Mouse (Mus musculus) heart, embryonic 12.5 days (tissue): Measurements from ENCODE around the gene Sh3bgr. TPM values are rescaled to one million over a fixed set of nuclear protein-coding genes. Genes with fewer than 3 reads are reported as not detected.

Source experiments
- ATAC-seq: fragments of 200-750 bp; cut with Nextera tagmentation; 2 replicates; pipeline ENCODE4 v1.8.0; 2017; ENCODE audit warnings: moderate TSS enrichment, moderate library complexity; ENCODE audit not compliant: insufficient number of reproducible peaks, low FRiP score
- H3K27ac ChIP-seq: fragments of 300-500 bp; sonication (generic); 2 replicates; pipeline ENCODE4 v1.5.1; 2016; ENCODE audit warnings: mild to moderate bottlenecking, moderate library complexity; ENCODE audit not compliant: poor library complexity, severe bottlenecking
- H3K27me3 ChIP-seq: fragments of 300-500 bp; sonication (generic); replicated peaks from 2 replicates; pipeline ENCODE4 v1.6.1; 2016; ENCODE audit warnings: mild to moderate bottlenecking, moderate library complexity
- H3K36me3 ChIP-seq: fragments of 300-500 bp; sonication (generic); 2 replicates; pipeline ENCODE4 v1.6.1; 2016; ENCODE audit warnings: mild to moderate bottlenecking, moderate library complexity
- H3K4me1 ChIP-seq: fragments of 300-500 bp; sonication (generic); replicated peaks from 2 replicates; pipeline ENCODE4 v1.6.1; 2016; ENCODE audit warnings: mild to moderate bottlenecking
- H3K4me2 ChIP-seq: fragments of 300-500 bp; sonication (generic); 2 replicates; pipeline ENCODE4 v1.6.1; 2016; ENCODE audit warnings: mild to moderate bottlenecking, moderate library complexity
- H3K4me3 ChIP-seq: fragments of 300-500 bp; sonication (generic); 2 replicates; pipeline ENCODE4 v1.5.1; 2016; ENCODE audit warnings: mild to moderate bottlenecking
- H3K9ac ChIP-seq: fragments of 300-500 bp; sonication (generic); 2 replicates; pipeline ENCODE4 v1.6.1; 2016; ENCODE audit warnings: mild to moderate bottlenecking, moderate library complexity
- H3K9me3 ChIP-seq: fragments of 300-500 bp; sonication (generic); replicated peaks from 2 replicates; pipeline ENCODE4 v1.6.1; 2016; ENCODE audit warnings: mild to moderate bottlenecking, moderate library complexity
- WGBS: fragments of 180-500 bp; shearing (Covaris S2); methylation state at CpG from one replicate; pipeline ENCODE4 v1.1.7; 2016; 5-methylcytosine and 5-hydroxymethylcytosine counted together
- polyA plus RNA-seq: library from polyadenylated mRNA; unstranded; fragments of >200 nt; fragmentation: Nextera tagmentation; extraction: Ambion mirVana; gene quantifications from 2 replicates; pipeline ENCODE4 v1.2.1, GENCODE M21; 2016

The Sh3bgr gene
- 626 and 648 TPM in 2 replicates for polyA plus RNA-seq

GRCm38 (mm10) chr16:96199913-96200701 is at the start of gene Sh3bgr:
Sh3bgr (plus strand) TSS chr16:96200450.
- Histone ChIP-seq H3K4me2 (peak within 1 kb of the TSS; percentile 76), H3K9me3 (0 out of 2 replicates have a peak, but pooled peaks cover 2% of the 10 kb centered on the region), H3K4me1 (peaks cover 23% of the 10 kb centered on the region), H3K27me3 (no peaks in the 10 kb centered on the region), H3K9ac (peak within 1 kb of the TSS; percentile 86), H3K36me3 (no peaks in the 10 kb centered on the region), H3K4me3 (peak within 1 kb of the TSS; percentile 52), H3K27ac (peak within 1 kb of the TSS; percentile 97)
- WGBS, result 2% methylated on average over 20 of the region's 20 CpGs
- peak; percentile 91 for ATAC-seq

GRCm38 (mm10) chr16:96150995-96151394 is 49.3 kb upstream of the Sh3bgr start:
- H3K36me3 ChIP-seq, result peaks cover 34% of the 10 kb centered on the region
- no peak overlapping the region for H3K4me2 ChIP-seq
- H3K4me3 ChIP-seq, result no peak overlapping the region
- WGBS, result 30% methylated on average over 4 of the region's 4 CpGs
- H3K27me3 ChIP-seq, result no peaks in the 10 kb centered on the region
- H3K9ac ChIP-seq, result peak overlapping the region; percentile 50
- no peaks in the 10 kb centered on the region for H3K9me3 ChIP-seq
- H3K27ac ChIP-seq, result peak overlapping the region; percentile 65; the same call in 1 of the 2 replicates
- peaks cover 56% of the 10 kb centered on the region for H3K4me1 ChIP-seq
- ATAC-seq, result no peak

GRCm38 (mm10) chr16:96151551-96151950 is 48.7 kb upstream of the Sh3bgr start:
- ATAC-seq, result 0 out of 2 replicates have a peak, but pooled peaks have one; percentile 19
- Histone ChIP-seq H3K4me2 (no peak overlapping the region), H3K4me3 (no peak overlapping the region), H3K27ac (peak overlapping the region; percentile 65; the same call in 1 of the 2 replicates), H3K27me3 (no peaks in the 10 kb centered on the region), H3K9me3 (no peaks in the 10 kb centered on the region), H3K36me3 (peaks cover 34% of the 10 kb centered on the region), H3K4me1 (peaks cover 50% of the 10 kb centered on the region), H3K9ac (no peak overlapping the region; the same call in 1 of the 2 replicates)
- WGBS, result 19% methylated on average over 9 of the region's 9 CpGs

GRCm38 (mm10) chr16:96154476-96154875 is 45.8 kb upstream of the Sh3bgr start:
- H3K27ac ChIP-seq, result no peak overlapping the region
- H3K4me1 ChIP-seq, result peaks cover 29% of the 10 kb centered on the region
- no peak overlapping the region for H3K9ac ChIP-seq
- H3K4me2 ChIP-seq, result no peak overlapping the region
- H3K36me3 ChIP-seq, result peaks cover 38% of the 10 kb centered on the region
- no peaks in the 10 kb centered on the region for H3K27me3 ChIP-seq
- H3K4me3 ChIP-seq, result no peak overlapping the region
- H3K9me3 ChIP-seq, result no peaks in the 10 kb centered on the region
- WGBS, result 85% methylated on average over 2 of the region's 2 CpGs
- no peak for ATAC-seq

- no peak for ATAC-seq
- H3K27ac ChIP-seq, result no peak overlapping the region
- no peak overlapping the region for H3K4me2 ChIP-seq
- no peaks in the 10 kb centered on the region for H3K27me3 ChIP-seq
- 86% methylated on average over 8 of the region's 8 CpGs for WGBS
- H3K4me1 ChIP-seq, result peaks cover 20% of the 10 kb centered on the region
- H3K36me3 ChIP-seq, result peaks cover 38% of the 10 kb centered on the region
- no peak overlapping the region for H3K4me3 ChIP-seq
- H3K9ac ChIP-seq, result no peak overlapping the region
- H3K9me3 ChIP-seq, result no peaks in the 10 kb centered on the region
Observed at GRCm38 (mm10) chr16:96156019-96156418, 44.2 kb upstream of the Sh3bgr start.

GRCm38 (mm10) chr16:96157171-96157570 is 43.1 kb upstream of the Sh3bgr start:
- 88% methylated on average over 11 of the region's 11 CpGs for WGBS
- ATAC-seq, result no peak
- H3K27ac ChIP-seq, result no peak overlapping the region
- H3K9me3 ChIP-seq, result no peaks in the 10 kb centered on the region
- H3K9ac ChIP-seq, result no peak overlapping the region
- peaks cover 37% of the 10 kb centered on the region for H3K36me3 ChIP-seq
- no peaks in the 10 kb centered on the region for H3K27me3 ChIP-seq
- peaks cover 13% of the 10 kb centered on the region for H3K4me1 ChIP-seq
- no peak overlapping the region for H3K4me3 ChIP-seq
- H3K4me2 ChIP-seq, result no peak overlapping the region

GRCm38 (mm10) chr16:96158511-96159080 is 41.7 kb upstream of the Sh3bgr start:
- H3K4me2 ChIP-seq, result peak overlapping the region; percentile 98
- ATAC-seq, result 0 out of 2 replicates have a peak, but pooled peaks have one; percentile 29
- no peaks in the 10 kb centered on the region for H3K27me3 ChIP-seq
- peak overlapping the region; percentile 97 for H3K9ac ChIP-seq
- peaks cover 13% of the 10 kb centered on the region for H3K4me1 ChIP-seq
- no peaks in the 10 kb centered on the region for H3K9me3 ChIP-seq
- H3K27ac ChIP-seq, result peak overlapping the region; percentile 93
- H3K36me3 ChIP-seq, result peaks cover 23% of the 10 kb centered on the region
- 52% methylated on average over 12 of the region's 12 CpGs for WGBS
- peak overlapping the region; percentile 66 for H3K4me3 ChIP-seq

- peak; percentile 83 for ATAC-seq
- Histone ChIP-seq H3K4me2 (peak overlapping the region; percentile 98), H3K9me3 (no peaks in the 10 kb centered on the region), H3K36me3 (peaks cover 17% of the 10 kb centered on the region), H3K4me3 (peak overlapping the region; percentile 66), H3K27me3 (no peaks in the 10 kb centered on the region), H3K9ac (peak overlapping the region; percentile 97), H3K4me1 (peaks cover 13% of the 10 kb centered on the region), H3K27ac (peak overlapping the region; percentile 93)
- WGBS, result under 1% methylated on average over 67 of the region's 67 CpGs
Observed at GRCm38 (mm10) chr16:96159091-96159731, 41.0 kb upstream of the Sh3bgr start.

- peak overlapping the region; percentile 97 for H3K9ac ChIP-seq
- H3K27me3 ChIP-seq, result no peaks in the 10 kb centered on the region
- 78% methylated on average over 20 of the region's 20 CpGs for WGBS
- ATAC-seq, result no peak
- H3K27ac ChIP-seq, result peak overlapping the region; percentile 93
- peak overlapping the region; percentile 98 for H3K4me2 ChIP-seq
- H3K9me3 ChIP-seq, result no peaks in the 10 kb centered on the region
- peak overlapping the region; percentile 66 for H3K4me3 ChIP-seq
- peaks cover 13% of the 10 kb centered on the region for H3K4me1 ChIP-seq
- peaks cover 11% of the 10 kb centered on the region; the same call in 1 of the 2 replicates for H3K36me3 ChIP-seq
Observed at GRCm38 (mm10) chr16:96159794-96160346, 40.4 kb upstream of the Sh3bgr start.

- no peaks in the 10 kb centered on the region for H3K27me3 ChIP-seq
- no peak overlapping the region for H3K4me3 ChIP-seq
- no peaks in the 10 kb centered on the region for H3K9me3 ChIP-seq
- H3K36me3 ChIP-seq, result 0 out of 2 replicates have a peak, but pooled peaks cover 4% of the 10 kb centered on the region
- WGBS, result 68% methylated on average over 1 of the region's 1 CpGs
- no peak overlapping the region for H3K4me2 ChIP-seq
- ATAC-seq, result no peak
- peaks cover 16% of the 10 kb centered on the region for H3K4me1 ChIP-seq
- no peak overlapping the region for H3K27ac ChIP-seq
- no peak overlapping the region for H3K9ac ChIP-seq
Observed at GRCm38 (mm10) chr16:96160927-96161326, 39.3 kb upstream of the Sh3bgr start.
